ENCODE assay signal across 9 mouse cellular contexts in the genomic region with DNA sequence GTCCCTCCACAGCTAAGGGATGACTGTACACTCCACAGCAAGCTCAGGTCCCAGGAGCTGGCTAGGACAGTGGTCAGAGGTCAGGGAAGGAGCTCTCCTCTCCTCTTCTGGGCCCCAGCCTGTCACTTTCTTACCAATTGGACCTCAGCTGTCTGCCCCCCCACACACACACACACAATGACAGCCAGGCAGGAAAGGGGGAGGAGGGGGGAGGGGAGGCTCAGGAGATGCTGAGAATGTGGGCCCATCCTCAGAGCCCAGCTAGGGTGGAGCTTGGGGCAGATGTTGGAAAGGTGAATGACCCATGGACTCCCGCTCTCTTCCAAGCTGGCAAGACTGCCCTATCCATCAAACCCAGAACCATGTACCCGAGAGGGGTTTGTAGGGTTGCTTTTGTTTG. TPM values are rescaled to one million over a fixed set of nuclear protein-coding genes. Genes with fewer than 3 reads are reported as not detected.
A peak's percentile ranks its signal among the peaks of the same experiment; 100 is the strongest.
DNase-seq lines count a peak whose midpoint lies in the region; ATAC-seq and TF ChIP-seq lines count a peak whose summit lies in the region.
"Had no signal": no experiment of that assay in that cellular context is flagged by ENCODE, and none has a peak within 500 bp of the region (broad histone marks: within the 10 kb centered on the region; RNA-seq: fewer than 3 reads in every experiment).

No protein-coding gene starts in this region.

- H3K36me3 ChIP-seq in hindbrain, embryonic 12.5 days = no peaks in the 10 kb centered on the region
- H3K36me3 ChIP-seq in hindbrain, embryonic 11.5 days (ENCODE audit: control insufficient read depth, insufficient read depth, low read length) = no peaks in the 10 kb centered on the region
- no peaks in the 10 kb centered on the region for H3K36me3 ChIP-seq in midbrain, embryonic 11.5 days (ENCODE audit: control insufficient read depth, insufficient read depth, low read length)
- H3K36me3 ChIP-seq in midbrain, embryonic 15.5 days (replicated peaks) = no peaks in the 10 kb centered on the region
- no peaks in the 10 kb centered on the region; the same call in 1 of the 2 replicates for H3K36me3 ChIP-seq in intestine, postnatal 0 days (ENCODE audit: control insufficient read depth, insufficient read depth)
- no peaks in the 10 kb centered on the region for H3K36me3 ChIP-seq in stomach, postnatal 0 days (ENCODE audit: control insufficient read depth, insufficient read depth, low read length)

- WGBS in hindbrain, embryonic 12.5 days = 50% methylated on average over 2 of the region's 2 CpGs
- 48% methylated on average over 2 of the region's 2 CpGs for WGBS in hindbrain, embryonic 11.5 days
- WGBS in midbrain, embryonic 11.5 days = 71% methylated on average over 2 of the region's 2 CpGs
- WGBS in midbrain, embryonic 15.5 days = 82% methylated on average over 2 of the region's 2 CpGs
- WGBS in intestine, postnatal 0 days = 50% methylated on average over 2 of the region's 2 CpGs
- WGBS in stomach, postnatal 0 days = 46% methylated on average over 2 of the region's 2 CpGs

- no peaks in the 10 kb centered on the region for H3K9me3 ChIP-seq in hindbrain, embryonic 12.5 days (replicated peaks)
- H3K9me3 ChIP-seq in hindbrain, embryonic 11.5 days (ENCODE audit: control insufficient read depth, low read length) = no peaks in the 10 kb centered on the region
- H3K9me3 ChIP-seq in midbrain, embryonic 11.5 days (ENCODE audit: control insufficient read depth, low read length) = no peaks in the 10 kb centered on the region
- H3K9me3 ChIP-seq in midbrain, embryonic 15.5 days = no peaks in the 10 kb centered on the region
- no peaks in the 10 kb centered on the region for H3K9me3 ChIP-seq in intestine, postnatal 0 days (ENCODE audit: control insufficient read depth)
- no peaks in the 10 kb centered on the region for H3K9me3 ChIP-seq in stomach, postnatal 0 days (ENCODE audit: control insufficient read depth, low read length)

- ATAC-seq in hindbrain, embryonic 12.5 days (ENCODE audit: low FRiP score) = no peak
- no peak for ATAC-seq in hindbrain, embryonic 11.5 days (ENCODE audit: low FRiP score)
- ATAC-seq in midbrain, embryonic 11.5 days (ENCODE audit: low FRiP score) = no peak
- ATAC-seq in midbrain, embryonic 15.5 days (replicated peaks) = no peak
- no peak for ATAC-seq in intestine, postnatal 0 days
- ATAC-seq in stomach, postnatal 0 days (ENCODE audit: low FRiP score, low TSS enrichment) = no peak

- peaks cover 71% of the 10 kb centered on the region for H3K4me1 ChIP-seq in hindbrain, embryonic 12.5 days
- peaks cover 29% of the 10 kb centered on the region for H3K4me1 ChIP-seq in hindbrain, embryonic 11.5 days (replicated peaks; ENCODE audit: control insufficient read depth, insufficient read depth, low read length)
- peaks cover 46% of the 10 kb centered on the region for H3K4me1 ChIP-seq in midbrain, embryonic 11.5 days (ENCODE audit: control insufficient read depth, insufficient read depth, low read length)
- peaks cover 18% of the 10 kb centered on the region for H3K4me1 ChIP-seq in midbrain, embryonic 15.5 days
- peaks cover 30% of the 10 kb centered on the region for H3K4me1 ChIP-seq in intestine, postnatal 0 days (replicated peaks; ENCODE audit: control insufficient read depth, insufficient read depth, low read length)
- peaks cover 15% of the 10 kb centered on the region for H3K4me1 ChIP-seq in stomach, postnatal 0 days (replicated peaks; ENCODE audit: control insufficient read depth, insufficient read depth)

- peak overlapping the region; percentile 1 for H3K27ac ChIP-seq in hindbrain, embryonic 12.5 days
- H3K27ac ChIP-seq in hindbrain, embryonic 11.5 days (ENCODE audit: low read depth, low read length) = no peak overlapping the region
- H3K27ac ChIP-seq in midbrain, embryonic 11.5 days (ENCODE audit: low read depth, low read length) = no peak overlapping the region
- no peak overlapping the region for H3K27ac ChIP-seq in midbrain, embryonic 15.5 days
- H3K27ac ChIP-seq in intestine, postnatal 0 days (ENCODE audit: low read depth, low read length) = peak overlapping the region; percentile 87
- H3K27ac ChIP-seq in stomach, postnatal 0 days (replicated peaks) = peak overlapping the region; percentile 53; the same call in 1 of the 2 replicates

- no peak for TF ChIP-seq CTCF in intestine, postnatal 0 days (IDR thresholded peaks at IDR 0.05; ENCODE audit: low read depth)
- TF ChIP-seq CTCF in stomach, postnatal 0 days (IDR thresholded peaks at IDR 0.05; ENCODE audit: low read depth) = no peak

- no peak overlapping the region for H3K4me3 ChIP-seq in hindbrain, embryonic 12.5 days
- no peak overlapping the region for H3K4me3 ChIP-seq in hindbrain, embryonic 11.5 days (ENCODE audit: low read depth, low read length)
- H3K4me3 ChIP-seq in midbrain, embryonic 11.5 days (ENCODE audit: low read depth, low read length) = no peak overlapping the region
- H3K4me3 ChIP-seq in midbrain, embryonic 15.5 days = no peak overlapping the region
- H3K4me3 ChIP-seq in intestine, postnatal 0 days (ENCODE audit: low read depth, low read length) = peak overlapping the region; percentile 25
- H3K4me3 ChIP-seq in stomach, postnatal 0 days (ENCODE audit: low read depth, low read length) = no peak overlapping the region; the same call in 1 of the 2 replicates

- TF ChIP-seq EP300 in stomach, postnatal 0 days (optimal IDR thresholded peaks at IDR 0.05) = no peak

- peaks cover 3% of the 10 kb centered on the region; the same call in 1 of the 2 replicates for H3K27me3 ChIP-seq in hindbrain, embryonic 12.5 days
- H3K27me3 ChIP-seq in hindbrain, embryonic 11.5 days (ENCODE audit: control insufficient read depth, insufficient read depth, low read length) = no peaks in the 10 kb centered on the region
- no peaks in the 10 kb centered on the region for H3K27me3 ChIP-seq in midbrain, embryonic 11.5 days (ENCODE audit: control insufficient read depth, insufficient read depth, low read length)
- no peaks in the 10 kb centered on the region for H3K27me3 ChIP-seq in midbrain, embryonic 15.5 days (replicated peaks)
- H3K27me3 ChIP-seq in intestine, postnatal 0 days (replicated peaks; ENCODE audit: control insufficient read depth, insufficient read depth, low read length) = no peaks in the 10 kb centered on the region
- H3K27me3 ChIP-seq in stomach, postnatal 0 days (ENCODE audit: control insufficient read depth, insufficient read depth, low read length) = no peaks in the 10 kb centered on the region

- peak overlapping the region; percentile 32 for H3K4me2 ChIP-seq in hindbrain, embryonic 12.5 days (replicated peaks)
- H3K4me2 ChIP-seq in hindbrain, embryonic 11.5 days (replicated peaks; ENCODE audit: low read depth, low read length) = no peak overlapping the region
- no peak overlapping the region for H3K4me2 ChIP-seq in midbrain, embryonic 11.5 days
- H3K4me2 ChIP-seq in midbrain, embryonic 15.5 days = no peak overlapping the region
- H3K4me2 ChIP-seq in intestine, postnatal 0 days (replicated peaks; ENCODE audit: low read depth) = peak overlapping the region; percentile 62
- H3K4me2 ChIP-seq in stomach, postnatal 0 days (replicated peaks; ENCODE audit: low read depth) = peak overlapping the region; percentile 43

- peak overlapping the region; percentile 1; the same call in 1 of the 2 replicates for H3K9ac ChIP-seq in hindbrain, embryonic 12.5 days
- H3K9ac ChIP-seq in hindbrain, embryonic 11.5 days (ENCODE audit: low read depth, low read length) = no peak overlapping the region
- H3K9ac ChIP-seq in midbrain, embryonic 11.5 days (ENCODE audit: low read length) = 0 out of 2 replicates have a peak overlapping the region, but pooled peaks have one; percentile 18
- H3K9ac ChIP-seq in midbrain, embryonic 15.5 days = no peak overlapping the region
- peak overlapping the region; percentile 37; the same call in 1 of the 2 replicates for H3K9ac ChIP-seq in intestine, postnatal 0 days (ENCODE audit: low read depth, low read length)
- H3K9ac ChIP-seq in stomach, postnatal 0 days (ENCODE audit: low read length) = peak overlapping the region; percentile 31; the same call in 1 of the 2 replicates

- DNase-seq in hindbrain, embryonic 11.5 days (ENCODE audit: low spot score) = no peak
- DNase-seq in midbrain, embryonic 11.5 days (ENCODE audit: low spot score, missing footprints) = no peak
- no peak for DNase-seq in stomach, postnatal 0 days (ENCODE audit: low spot score)
- DNase-seq in thymus, postnatal 0 days (ENCODE audit: low spot score) = no peak
- DNase-seq: left cerebral cortex, postnatal 4 days; spleen, adult 18-20 months had no signal

RNA-seq across cellular contexts. Expression of gene Sema3b, which starts 2.0 kb away (rescaled TPM):
- 5.1 TPM in 2 replicates for polyA plus RNA-seq in hindbrain, embryonic 12.5 days (2016; fragmentation: Nextera tagmentation; extraction: Ambion mirVana)
- 1.4 and 1.6 TPM in 2 replicates for polyA plus RNA-seq in hindbrain, embryonic 11.5 days (2014; fragmentation: Nextera tagmentation; extraction: Ambion mirVana)
- 1.3 and 2.1 TPM in 2 replicates for polyA plus RNA-seq in midbrain, embryonic 11.5 days (2014; fragmentation: Nextera tagmentation; extraction: Ambion mirVana)
- 4.3 and 4.9 TPM in 2 replicates for polyA plus RNA-seq in midbrain, embryonic 15.5 days (2015; fragmentation: Nextera tagmentation; extraction: Ambion mirVana)
- 37.1 and 37.3 TPM in 2 replicates for polyA plus RNA-seq in intestine, postnatal 0 days (2015; fragmentation: Nextera tagmentation; extraction: Ambion mirVana)
- 16.3 and 19.1 TPM in 2 replicates for polyA plus RNA-seq in stomach, postnatal 0 days (2015; fragmentation: Nextera tagmentation; extraction: Ambion mirVana)
- 1.4 and 1.8 TPM in 2 replicates for polyA plus RNA-seq in thymus, postnatal 0 days (2015; fragmentation: Nextera tagmentation; extraction: Ambion mirVana)

RNA-seq across cellular contexts. Expression of gene Ifrd2, which starts 19.6 kb away (rescaled TPM):
- 19.5 and 21.9 TPM in 2 replicates for polyA plus RNA-seq in hindbrain, embryonic 12.5 days (2016; fragmentation: Nextera tagmentation; extraction: Ambion mirVana)
- 26.9 and 27.7 TPM in 2 replicates for polyA plus RNA-seq in hindbrain, embryonic 11.5 days (2014; fragmentation: Nextera tagmentation; extraction: Ambion mirVana)
- polyA plus RNA-seq in midbrain, embryonic 11.5 days (2014; fragmentation: Nextera tagmentation; extraction: Ambion mirVana) = 24.2 and 28.2 TPM in 2 replicates
- polyA plus RNA-seq in midbrain, embryonic 15.5 days (2015; fragmentation: Nextera tagmentation; extraction: Ambion mirVana) = 14.5 and 16.9 TPM in 2 replicates
- 36.9 and 38.9 TPM in 2 replicates for polyA plus RNA-seq in intestine, postnatal 0 days (2015; fragmentation: Nextera tagmentation; extraction: Ambion mirVana)
- 35.5 and 42.7 TPM in 2 replicates for polyA plus RNA-seq in stomach, postnatal 0 days (2015; fragmentation: Nextera tagmentation; extraction: Ambion mirVana)
- 43.6 and 48.7 TPM in 2 replicates for polyA plus RNA-seq in thymus, postnatal 0 days (2015; fragmentation: Nextera tagmentation; extraction: Ambion mirVana)

RNA-seq across cellular contexts. Expression of gene Hyal3, which starts 26.4 kb away (rescaled TPM):
- 1.2 and 1.4 TPM in 2 replicates for polyA plus RNA-seq in hindbrain, embryonic 12.5 days (2016; fragmentation: Nextera tagmentation; extraction: Ambion mirVana)
- 0.18 and 0.39 TPM in 2 replicates for polyA plus RNA-seq in hindbrain, embryonic 11.5 days (2014; fragmentation: Nextera tagmentation; extraction: Ambion mirVana)
- 0.33 and 0.47 TPM in 2 replicates for polyA plus RNA-seq in midbrain, embryonic 11.5 days (2014; fragmentation: Nextera tagmentation; extraction: Ambion mirVana)
- polyA plus RNA-seq in midbrain, embryonic 15.5 days (2015; fragmentation: Nextera tagmentation; extraction: Ambion mirVana) = 1.8 TPM in 2 replicates
- 0.31 and 0.50 TPM in 2 replicates for polyA plus RNA-seq in intestine, postnatal 0 days (2015; fragmentation: Nextera tagmentation; extraction: Ambion mirVana)
- 1.3 and 1.4 TPM in 2 replicates for polyA plus RNA-seq in stomach, postnatal 0 days (2015; fragmentation: Nextera tagmentation; extraction: Ambion mirVana)
- 0.90 and 1.2 TPM in 2 replicates for polyA plus RNA-seq in thymus, postnatal 0 days (2015; fragmentation: Nextera tagmentation; extraction: Ambion mirVana)

RNA-seq across cellular contexts. Expression of gene Gnai2, which starts 28.1 kb away (rescaled TPM):
- 516 and 531 TPM in 2 replicates for polyA plus RNA-seq in hindbrain, embryonic 12.5 days (2016; fragmentation: Nextera tagmentation; extraction: Ambion mirVana)
- 529 and 534 TPM in 2 replicates for polyA plus RNA-seq in hindbrain, embryonic 11.5 days (2014; fragmentation: Nextera tagmentation; extraction: Ambion mirVana)
- polyA plus RNA-seq in midbrain, embryonic 11.5 days (2014; fragmentation: Nextera tagmentation; extraction: Ambion mirVana) = 578 and 581 TPM in 2 replicates
- 299 and 386 TPM in 2 replicates for polyA plus RNA-seq in midbrain, embryonic 15.5 days (2015; fragmentation: Nextera tagmentation; extraction: Ambion mirVana)
- 245 and 265 TPM in 2 replicates for polyA plus RNA-seq in intestine, postnatal 0 days (2015; fragmentation: Nextera tagmentation; extraction: Ambion mirVana)
- 189 and 195 TPM in 2 replicates for polyA plus RNA-seq in stomach, postnatal 0 days (2015; fragmentation: Nextera tagmentation; extraction: Ambion mirVana)
- 466 and 479 TPM in 2 replicates for polyA plus RNA-seq in thymus, postnatal 0 days (2015; fragmentation: Nextera tagmentation; extraction: Ambion mirVana)

RNA-seq across cellular contexts. Expression of gene Naa80, which starts 28.3 kb away (rescaled TPM):
- 13.5 and 15.0 TPM in 2 replicates for polyA plus RNA-seq in hindbrain, embryonic 12.5 days (2016; fragmentation: Nextera tagmentation; extraction: Ambion mirVana)
- polyA plus RNA-seq in hindbrain, embryonic 11.5 days (2014; fragmentation: Nextera tagmentation; extraction: Ambion mirVana) = 10.5 and 11.3 TPM in 2 replicates
- polyA plus RNA-seq in midbrain, embryonic 11.5 days (2014; fragmentation: Nextera tagmentation; extraction: Ambion mirVana) = 8.4 and 11.1 TPM in 2 replicates
- polyA plus RNA-seq in midbrain, embryonic 15.5 days (2015; fragmentation: Nextera tagmentation; extraction: Ambion mirVana) = 21.4 and 23.1 TPM in 2 replicates
- polyA plus RNA-seq in intestine, postnatal 0 days (2015; fragmentation: Nextera tagmentation; extraction: Ambion mirVana) = 20.4 and 21.4 TPM in 2 replicates
- 13.3 and 14.7 TPM in 2 replicates for polyA plus RNA-seq in stomach, postnatal 0 days (2015; fragmentation: Nextera tagmentation; extraction: Ambion mirVana)
- 18.4 and 23.1 TPM in 2 replicates for polyA plus RNA-seq in thymus, postnatal 0 days (2015; fragmentation: Nextera tagmentation; extraction: Ambion mirVana)

Comparison
In these comparisons a context has a peak if more than half of its experiments do, and no peak if none do; other contexts are left out.
1. H3K27ac ChIP-seq: peak in hindbrain, embryonic 12.5 days (single experiment), intestine, postnatal 0 days (single experiment) and stomach, postnatal 0 days (single experiment); none in hindbrain, embryonic 11.5 days (single experiment), midbrain, embryonic 11.5 days (single experiment) and midbrain, embryonic 15.5 days (single experiment).
2. H3K4me2 ChIP-seq: peak in hindbrain, embryonic 12.5 days (single experiment), intestine, postnatal 0 days (single experiment) and stomach, postnatal 0 days (single experiment); none in hindbrain, embryonic 11.5 days (single experiment), midbrain, embryonic 11.5 days (single experiment) and midbrain, embryonic 15.5 days (single experiment).
3. H3K9ac ChIP-seq: peak in hindbrain, embryonic 12.5 days (single experiment), midbrain, embryonic 11.5 days (single experiment), intestine, postnatal 0 days (single experiment) and stomach, postnatal 0 days (single experiment); none in hindbrain, embryonic 11.5 days (single experiment) and midbrain, embryonic 15.5 days (single experiment).